ENCODE assay signal across 26 mouse cellular contexts in the genomic region with DNA sequence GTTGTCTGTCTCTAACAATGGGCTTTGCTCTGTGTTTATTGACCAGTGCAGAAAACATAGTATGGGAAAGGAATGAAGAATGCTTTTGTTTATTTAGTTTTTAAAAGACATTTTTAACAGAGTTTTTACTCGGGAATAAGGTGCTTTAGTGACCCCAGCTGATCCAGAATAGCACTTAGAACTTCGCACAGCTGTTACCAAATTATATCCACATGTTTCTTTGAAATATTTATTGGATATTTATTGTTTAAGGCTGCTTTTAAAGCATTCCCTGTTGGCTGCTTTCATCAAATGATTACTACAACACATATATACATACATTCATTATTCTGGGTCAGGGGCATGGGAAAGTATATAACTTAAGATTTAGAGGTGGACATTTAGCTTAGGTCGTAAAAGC. TPM values are rescaled to one million over a fixed set of nuclear protein-coding genes. Genes with fewer than 3 reads are reported as not detected.
"Had no signal": no experiment of that assay in that cellular context is flagged by ENCODE, and none has a peak within 500 bp of the region (broad histone marks: within the 10 kb centered on the region; RNA-seq: fewer than 3 reads in every experiment).

No protein-coding gene starts in this region.

- H3K27me3 ChIP-seq: heart, embryonic 12.5 days; hindbrain, embryonic 12.5 days; kidney, embryonic 15.5 days; limb, embryonic 15.5 days; liver, embryonic 12.5 days had no signal

- H3K9ac ChIP-seq: heart, embryonic 12.5 days; hindbrain, embryonic 12.5 days; hindbrain, embryonic 14.5 days; kidney, embryonic 15.5 days; limb, embryonic 15.5 days; liver, embryonic 12.5 days; liver, embryonic 14.5 days had no signal

- H3K9me3 ChIP-seq: heart, embryonic 10.5 days; heart, embryonic 12.5 days; hindbrain, embryonic 12.5 days; kidney, embryonic 15.5 days; limb, embryonic 15.5 days; liver, embryonic 12.5 days had no signal

- H3K36me3 ChIP-seq: heart, embryonic 10.5 days; heart, embryonic 12.5 days; hindbrain, embryonic 12.5 days; limb, embryonic 15.5 days; liver, embryonic 12.5 days had no signal

- ATAC-seq: hindbrain, embryonic 16.5 days; intestine, embryonic 16.5 days; liver, embryonic 12.5 days had no signal

- H3K4me3 ChIP-seq: gastrocnemius, adult 2 months; heart, embryonic 10.5 days; heart, embryonic 12.5 days; hindbrain, embryonic 12.5 days; kidney, embryonic 15.5 days; limb, embryonic 15.5 days; liver, embryonic 12.5 days had no signal

- H3K4me2 ChIP-seq: heart, embryonic 12.5 days; hindbrain, embryonic 12.5 days; hindbrain, embryonic 14.5 days; kidney, embryonic 15.5 days; limb, embryonic 15.5 days; liver, embryonic 12.5 days had no signal

- H3K27ac ChIP-seq: gastrocnemius, adult 2 months; heart, embryonic 10.5 days; hindbrain, embryonic 12.5 days; hindbrain, embryonic 14.5 days; kidney, embryonic 15.5 days; kidney, postnatal 0 days; limb, embryonic 15.5 days; liver, embryonic 12.5 days; liver, embryonic 14.5 days had no signal

- DNase-seq: gastrocnemius, adult 2 months; gastrocnemius, postnatal 10 days; gastrocnemius, postnatal 25 days; heart, adult 18-20 months; heart, postnatal 10 days; heart, postnatal 36 days; kidney, adult 11 months; kidney, adult 2 months; kidney, adult 9 months; kidney, postnatal 14 days; kidney, postnatal 36 days; layer of hippocampus, adult 9-11 months; layer of hippocampus, postnatal 36 days; lung, adult 18-20 months had no signal

- H3K4me1 ChIP-seq: heart, embryonic 10.5 days; heart, embryonic 12.5 days; hindbrain, embryonic 12.5 days; kidney, embryonic 15.5 days; limb, embryonic 15.5 days; liver, embryonic 12.5 days had no signal

RNA-seq across cellular contexts. Expression of a gene that starts 32.9 kb away (rescaled TPM):
- polyA plus RNA-seq: liver, adult 2 months had no signal
